ENCODE assay signal across 12 mouse cellular contexts in the genomic region with DNA sequence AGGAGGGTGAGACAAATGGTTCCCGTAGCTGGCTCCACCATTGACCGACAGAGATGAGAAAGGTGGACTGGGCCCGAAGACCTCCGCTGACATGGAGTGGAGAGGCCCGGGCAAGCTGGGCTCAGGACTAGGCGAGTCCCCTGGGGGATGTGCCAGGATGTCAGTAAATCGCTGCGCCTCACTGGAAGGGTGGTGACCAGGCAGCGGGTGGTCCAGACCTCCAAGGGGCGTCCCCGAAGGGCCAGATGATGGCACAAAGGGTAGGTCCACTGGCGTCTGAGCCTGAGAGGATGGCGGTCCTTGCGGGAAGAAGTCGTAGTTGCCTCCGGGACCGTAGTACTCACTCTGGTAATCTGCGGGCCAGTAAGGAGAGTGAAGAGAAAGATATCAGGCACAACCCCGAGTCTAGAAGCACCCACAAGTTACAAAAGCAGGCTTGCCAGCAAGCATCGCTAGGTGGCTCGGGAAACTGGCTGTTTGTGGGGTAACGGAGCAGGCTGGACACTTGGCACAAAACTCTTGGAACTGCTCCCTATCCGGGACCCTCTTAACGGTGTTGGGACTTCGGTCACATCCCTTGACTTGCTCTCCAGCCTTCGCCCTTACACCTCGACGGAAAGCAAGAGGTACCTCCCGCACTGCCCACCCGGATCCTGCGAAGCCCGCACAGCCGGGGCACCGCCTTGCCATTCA. TPM values are rescaled to one million over a fixed set of nuclear protein-coding genes. Genes with fewer than 3 reads are reported as not detected.
A peak's percentile ranks its signal among the peaks of the same experiment; 100 is the strongest.
DNase-seq lines count a peak whose midpoint lies in the region; ATAC-seq and TF ChIP-seq lines count a peak whose summit lies in the region.
"Had no signal": no experiment of that assay in that cellular context is flagged by ENCODE, and none has a peak within 500 bp of the region (broad histone marks: within the 10 kb centered on the region; RNA-seq: fewer than 3 reads in every experiment).

No protein-coding gene starts in this region.

- peak; percentile 38 for DNase-seq in embryo, embryonic 11 days
- DNase-seq in embryo, embryonic 10 days (ENCODE audit: low spot score) = no peak
- DNase-seq in layer of hippocampus, adult 11-12 months (ENCODE audit: low spot score) = no peak
- no peak for DNase-seq in MN1 (ENCODE audit: low spot score)
- DNase-seq in left cerebral cortex, adult 9 months (ENCODE audit: low spot score in 2 of 2) = no peak
- DNase-seq: heart, adult 2 months; right cerebral cortex, postnatal 25 days had no signal

- H3K4me3 ChIP-seq in ES-Bruce4 (ENCODE audit: low read depth, low read length) = peak overlapping the region; percentile 27
- 0 out of 2 replicates have a peak overlapping the region, but pooled peaks have one; percentile 6 for H3K4me3 ChIP-seq in forebrain, embryonic 15.5 days
- peak overlapping the region; percentile 57 for H3K4me3 ChIP-seq in midbrain, embryonic 12.5 days
- H3K4me3 ChIP-seq: embryonic facial prominence, embryonic 12.5 days; heart, adult 2 months; left cerebral cortex, adult 2 months had no signal

- TF ChIP-seq CTCF in ES-Bruce4 (IDR thresholded peaks at IDR 0.05; ENCODE audit: low read depth, low read length) = no peak

- H3K4me1 ChIP-seq in ES-Bruce4 (ENCODE audit: control insufficient read depth, insufficient read depth, low read length) = no peaks in the 10 kb centered on the region
- H3K4me1 ChIP-seq in forebrain, embryonic 15.5 days = peaks cover 21% of the 10 kb centered on the region
- peaks cover 21% of the 10 kb centered on the region for H3K4me1 ChIP-seq in midbrain, embryonic 12.5 days

- WGBS in forebrain, embryonic 15.5 days = 1% methylated on average over 34 of the region's 34 CpGs
- WGBS in midbrain, embryonic 12.5 days = 4% methylated on average over 34 of the region's 34 CpGs

- no peaks in the 10 kb centered on the region for H3K9me3 ChIP-seq in ES-Bruce4 (replicated peaks; ENCODE audit: control insufficient read depth, insufficient read depth, low read length, poor library complexity, severe bottlenecking)
- H3K9me3 ChIP-seq in forebrain, embryonic 15.5 days = no peaks in the 10 kb centered on the region
- H3K9me3 ChIP-seq in midbrain, embryonic 12.5 days = no peaks in the 10 kb centered on the region
- H3K9me3 ChIP-seq: embryonic facial prominence, embryonic 12.5 days had no signal

- no peak for TF ChIP-seq POLR2A in ES-Bruce4 (IDR thresholded peaks at IDR 0.05; ENCODE audit: insufficient read depth, low read length)

- 0 out of 2 replicates have a peak overlapping the region, but pooled peaks have one; percentile 5 for H3K4me2 ChIP-seq in forebrain, embryonic 15.5 days (replicated peaks)
- H3K4me2 ChIP-seq in midbrain, embryonic 12.5 days (replicated peaks) = peak overlapping the region; percentile 82
- H3K4me2 ChIP-seq: embryonic facial prominence, embryonic 12.5 days had no signal

- H3K9ac ChIP-seq in ES-Bruce4 (ENCODE audit: low read depth, poor library complexity, severe bottlenecking) = no peak overlapping the region
- no peak overlapping the region for H3K9ac ChIP-seq in forebrain, embryonic 15.5 days (replicated peaks)
- H3K9ac ChIP-seq in midbrain, embryonic 12.5 days (replicated peaks) = peak overlapping the region; percentile 79
- H3K9ac ChIP-seq: embryonic facial prominence, embryonic 12.5 days had no signal

- ATAC-seq in forebrain, embryonic 15.5 days (replicated peaks) = no peak
- ATAC-seq in midbrain, embryonic 12.5 days (ENCODE audit: low FRiP score, low read depth) = no peak

- no peaks in the 10 kb centered on the region for H3K36me3 ChIP-seq in ES-Bruce4 (ENCODE audit: control insufficient read depth, insufficient read depth, low read length, poor library complexity, severe bottlenecking)
- no peaks in the 10 kb centered on the region for H3K36me3 ChIP-seq in forebrain, embryonic 15.5 days
- H3K36me3 ChIP-seq in midbrain, embryonic 12.5 days = no peaks in the 10 kb centered on the region
- H3K36me3 ChIP-seq: embryonic facial prominence, embryonic 12.5 days had no signal

- peaks cover 67% of the 10 kb centered on the region for H3K27me3 ChIP-seq in ES-Bruce4 (ENCODE audit: control insufficient read depth, insufficient read depth, low read length, poor library complexity, severe bottlenecking)
- peaks cover 94% of the 10 kb centered on the region for H3K27me3 ChIP-seq in forebrain, embryonic 15.5 days
- H3K27me3 ChIP-seq in midbrain, embryonic 12.5 days = peaks cover 89% of the 10 kb centered on the region

- H3K27ac ChIP-seq in ES-Bruce4 (ENCODE audit: insufficient read depth, low read length) = no peak overlapping the region
- H3K27ac ChIP-seq in forebrain, embryonic 15.5 days (replicated peaks) = no peak overlapping the region
- peak overlapping the region; percentile 81 for H3K27ac ChIP-seq in midbrain, embryonic 12.5 days (replicated peaks)
- H3K27ac ChIP-seq: embryonic facial prominence, embryonic 12.5 days; heart, adult 2 months; left cerebral cortex, adult 2 months had no signal

- TF ChIP-seq EP300 in ES-Bruce4 (IDR thresholded peaks at IDR 0.05; ENCODE audit: insufficient read depth, low read depth, low read length) = no peak

RNA-seq across cellular contexts. Expression of a gene that starts 5.6 kb away (rescaled TPM):
- polyA plus RNA-seq in ES-Bruce4 (2011; ENCODE audit: insufficient read depth, insufficient read length, low read depth, missing spikeins) = 1.5 and 1.8 TPM in 2 replicates
- 3.4 and 4.8 TPM in 2 replicates for polyA plus RNA-seq in forebrain, embryonic 15.5 days (2015; fragmentation: Nextera tagmentation; extraction: Ambion mirVana)
- 50.5 and 55.0 TPM in 2 replicates for polyA plus RNA-seq in midbrain, embryonic 12.5 days (2016; fragmentation: Nextera tagmentation; extraction: Ambion mirVana)
- polyA plus RNA-seq: heart, adult 2 months had no signal

RNA-seq across cellular contexts. Expression of a gene that starts 6.4 kb away (rescaled TPM):
- polyA plus RNA-seq in ES-Bruce4 (2011; ENCODE audit: insufficient read depth, insufficient read length, low read depth, missing spikeins) = 57.3 and 59.1 TPM in 2 replicates
- 54.0 and 54.8 TPM in 2 replicates for polyA plus RNA-seq in forebrain, embryonic 15.5 days (2015; fragmentation: Nextera tagmentation; extraction: Ambion mirVana)
- 56.6 and 58.8 TPM in 2 replicates for polyA plus RNA-seq in midbrain, embryonic 12.5 days (2016; fragmentation: Nextera tagmentation; extraction: Ambion mirVana)

Comparison
In these comparisons a context has a peak if more than half of its experiments do, and no peak if none do; other contexts are left out.
1. H3K4me3 ChIP-seq: peak in every context shown above with its lines; median percentile 57 in midbrain, embryonic 12.5 days; 27 in ES-Bruce4; 6 in forebrain, embryonic 15.5 days.